Mouse (Mus musculus) layer of hippocampus, adult 11-12 months (tissue): Measurements from ENCODE around the gene Fam149a.
"Not testable (repeated sequence)": the region's sequence is repeated elsewhere in the genome, so short reads cannot be mapped to it uniquely, and the experiment has no call there.

ENCODE experiments used
- DNase-seq: peaks from one replicate; pipeline ENCODE4 v3.0.0; 2022; ENCODE audit warnings: low spot score

Fam149a gene

DNA sequence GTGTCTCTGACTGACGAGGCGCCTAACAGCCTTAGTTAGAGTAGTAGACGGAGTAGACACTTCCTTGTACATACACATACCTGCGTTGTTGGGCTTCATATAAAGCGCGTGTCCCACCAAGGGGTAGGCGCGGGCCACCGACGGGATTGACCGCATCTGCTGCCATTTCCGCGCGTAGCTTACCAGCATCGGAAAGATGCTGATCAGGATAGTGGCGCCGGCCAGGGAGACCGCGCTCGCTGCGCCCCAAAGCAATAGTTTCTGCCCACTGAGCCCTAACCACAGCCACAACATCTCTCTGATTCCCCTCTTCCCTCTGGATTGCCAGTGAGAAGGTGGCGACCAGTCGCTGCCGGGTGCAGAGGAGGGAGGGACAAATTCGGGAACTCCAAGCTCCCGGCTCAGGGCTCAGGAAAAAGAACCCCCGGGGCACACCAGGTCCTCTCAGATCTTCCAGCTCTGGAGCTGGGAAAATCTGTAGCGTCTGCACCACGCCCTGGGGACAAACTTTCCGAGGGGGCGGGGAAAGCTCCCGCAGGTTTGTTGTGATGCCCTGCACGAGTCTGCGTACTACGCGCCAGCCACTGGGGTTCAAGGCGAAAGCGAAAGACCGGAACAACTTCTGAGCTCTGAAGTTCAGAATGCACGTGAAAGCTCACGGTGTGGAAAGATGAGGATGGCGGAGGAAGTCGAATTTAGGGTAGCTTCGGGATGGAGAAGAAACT, 49.2 kb downstream of the Fam149a start, which contains the start of gene Cyp4v3:
Gene Cyp4v3 (minus strand): TSS at position 532 of the 725 bp plus-strand sequence.
- peak; percentile 50 for DNase-seq

DNA sequence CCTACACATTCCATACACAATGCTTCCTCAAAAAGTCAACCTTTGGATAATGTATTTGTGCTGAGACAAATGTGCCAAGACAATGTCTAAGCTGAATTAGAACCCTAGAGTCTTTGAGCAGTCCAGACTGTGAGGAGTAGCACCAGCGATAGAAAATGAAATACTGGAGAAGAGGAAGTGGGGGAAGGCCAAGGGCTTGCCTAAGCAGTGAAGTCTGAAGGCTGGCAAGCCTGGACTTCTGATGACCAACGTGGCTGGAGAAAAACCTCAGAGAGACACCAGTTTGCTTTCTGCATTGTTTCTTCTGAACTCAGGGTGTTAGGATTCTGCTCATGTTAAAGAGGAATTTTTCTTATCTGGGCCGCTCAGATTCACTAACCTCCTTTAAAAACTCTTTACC, 51.2 kb downstream of the Fam149a start:
- DNase-seq: no peak

GRCm38 (mm10) chr8:45329206-45329980, 52.7 kb downstream of the Fam149a start:
- no peak for DNase-seq

DNA sequence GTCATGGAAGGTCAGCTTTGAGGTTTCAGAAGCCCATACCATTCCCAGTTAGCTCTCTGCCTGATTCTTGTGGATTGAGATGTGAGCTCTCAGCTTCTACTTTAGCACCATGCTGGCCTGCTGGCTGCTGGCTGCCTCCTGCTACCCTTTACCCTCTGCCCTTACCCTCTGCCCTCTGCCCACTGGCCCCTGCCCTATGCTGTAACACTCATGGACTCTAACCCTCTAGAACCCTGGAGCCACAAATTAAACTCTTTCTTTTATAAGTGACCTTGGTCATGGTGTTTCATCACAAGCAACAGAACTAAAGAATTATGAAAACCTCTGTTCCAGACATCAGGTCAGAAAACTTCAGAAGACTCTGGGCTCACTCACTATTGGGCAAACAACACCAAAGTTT, 55.0 kb downstream of the Fam149a start:
- DNase-seq: not testable (repeated sequence)

DNA sequence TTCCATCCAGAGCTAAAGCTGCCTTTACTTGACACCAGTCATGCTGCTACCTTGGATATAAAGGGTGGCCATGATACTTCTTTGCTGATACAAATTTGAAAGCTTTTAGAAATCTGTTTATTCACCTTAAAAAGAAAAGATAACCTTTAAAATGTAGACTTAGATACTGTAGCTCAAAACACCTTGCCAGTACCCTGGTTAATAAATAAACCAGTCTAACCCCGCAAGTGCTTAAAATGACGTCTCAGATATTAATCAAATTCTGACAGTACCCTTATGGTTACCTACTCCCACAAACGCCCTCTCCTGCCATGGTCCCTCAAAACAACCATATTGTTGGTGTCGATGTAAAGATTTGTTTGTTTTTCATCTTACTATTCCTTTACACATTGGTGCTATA, 57.9 kb downstream of the Fam149a start:
- no peak for DNase-seq

GRCm38 (mm10) chr8:45321365-45321764, 60.7 kb downstream of the Fam149a start:
- no peak for DNase-seq

GRCm38 (mm10) chr8:45320930-45321329, 61.2 kb downstream of the Fam149a start:
- DNase-seq: no peak

DNA sequence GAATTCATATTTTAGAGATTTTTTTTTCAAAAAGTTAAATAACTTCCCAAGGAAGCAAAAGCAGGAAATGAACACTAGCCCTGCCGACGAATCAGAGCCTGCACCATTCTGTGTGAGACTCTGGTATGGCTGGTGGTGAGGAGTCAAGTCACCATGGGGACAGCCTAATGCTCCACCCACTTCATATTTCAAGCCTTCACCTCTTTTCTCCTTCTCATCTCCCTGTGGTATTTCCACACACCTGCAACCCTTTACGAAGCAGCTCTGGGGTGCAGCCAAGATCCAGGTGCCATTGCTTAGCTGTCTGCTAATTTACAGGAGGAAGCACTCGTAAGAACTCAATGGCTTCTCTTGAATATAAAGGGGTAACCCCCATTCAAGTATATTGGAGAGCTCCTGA, 71.1 kb downstream of the Fam149a start:
- DNase-seq: no peak

GRCm38 (mm10) chr8:45308366-45308765, 73.7 kb downstream of the Fam149a start, which contains the start of gene Gm45753:
Gm45753 (minus strand) TSS chr8:45308466.
- no peak for DNase-seq

- DNase-seq: no peak
These were observed 76.6 kb downstream of the Fam149a start for GRCm38 (mm10) chr8:45305479-45305878.

GRCm38 (mm10) chr8:45304354-45304753, 77.7 kb downstream of the Fam149a start:
- DNase-seq: no peak

DNA sequence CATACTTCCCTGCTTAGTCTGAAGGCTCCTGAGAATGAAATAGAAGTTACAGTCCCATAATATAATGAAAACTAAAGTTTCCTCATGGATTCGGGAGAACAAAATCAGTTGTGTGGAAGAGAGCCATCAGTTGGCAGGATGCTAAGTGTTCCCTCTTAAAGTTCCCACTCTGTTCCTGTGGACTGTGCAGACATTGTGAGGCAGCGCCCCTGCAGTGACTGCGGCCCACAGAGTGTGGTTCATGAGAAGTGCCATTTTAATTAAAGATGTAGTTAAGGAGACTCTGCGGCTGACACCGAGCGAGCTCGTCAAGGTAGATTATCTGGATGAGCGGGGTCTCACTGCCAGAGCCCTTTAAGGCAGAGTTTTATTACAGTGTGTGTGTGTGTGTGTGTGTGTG, 79.7 kb downstream of the Fam149a start:
- no peak for DNase-seq

DNA sequence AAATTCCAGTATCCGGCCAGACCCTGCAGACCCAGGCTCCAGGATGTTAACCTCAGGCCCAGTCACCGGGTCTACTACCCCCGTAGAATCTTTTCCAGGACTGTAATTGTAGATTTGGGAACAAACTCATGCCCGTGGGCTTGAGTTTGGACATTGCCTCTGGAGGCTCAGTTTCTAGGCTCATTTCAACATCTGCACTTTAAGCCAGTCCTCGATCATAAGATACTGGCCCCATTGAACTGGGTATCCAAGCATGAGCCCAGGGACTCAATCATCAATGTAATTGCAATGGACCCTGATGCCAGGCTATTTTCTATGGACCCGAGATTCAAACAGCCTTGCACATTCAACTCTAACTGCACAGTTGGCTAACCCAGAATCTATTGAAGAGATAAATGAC, 86.8 kb downstream of the Fam149a start:
- no peak for DNase-seq

GRCm38 (mm10) chr8:45294687-45295086, 87.4 kb downstream of the Fam149a start, which contains the start of gene Klkb1:
Klkb1 (minus strand) TSS chr8:45294859.
- no peak for DNase-seq

- peak; percentile 56 for DNase-seq
These were observed 90.3 kb downstream of the Fam149a start for GRCm38 (mm10) chr8:45291790-45292189.
